Mouse (Mus musculus): ENCODE measurements around the gene Armc9. TPM values are rescaled to one million over a fixed set of nuclear protein-coding genes. Genes with fewer than 3 reads are reported as not detected.

Gene Armc9
- 40.8 and 41.3 TPM in 2 replicates for polyA plus RNA-seq (2015; fragmentation: Nextera tagmentation; extraction: Ambion mirVana)

DNA sequence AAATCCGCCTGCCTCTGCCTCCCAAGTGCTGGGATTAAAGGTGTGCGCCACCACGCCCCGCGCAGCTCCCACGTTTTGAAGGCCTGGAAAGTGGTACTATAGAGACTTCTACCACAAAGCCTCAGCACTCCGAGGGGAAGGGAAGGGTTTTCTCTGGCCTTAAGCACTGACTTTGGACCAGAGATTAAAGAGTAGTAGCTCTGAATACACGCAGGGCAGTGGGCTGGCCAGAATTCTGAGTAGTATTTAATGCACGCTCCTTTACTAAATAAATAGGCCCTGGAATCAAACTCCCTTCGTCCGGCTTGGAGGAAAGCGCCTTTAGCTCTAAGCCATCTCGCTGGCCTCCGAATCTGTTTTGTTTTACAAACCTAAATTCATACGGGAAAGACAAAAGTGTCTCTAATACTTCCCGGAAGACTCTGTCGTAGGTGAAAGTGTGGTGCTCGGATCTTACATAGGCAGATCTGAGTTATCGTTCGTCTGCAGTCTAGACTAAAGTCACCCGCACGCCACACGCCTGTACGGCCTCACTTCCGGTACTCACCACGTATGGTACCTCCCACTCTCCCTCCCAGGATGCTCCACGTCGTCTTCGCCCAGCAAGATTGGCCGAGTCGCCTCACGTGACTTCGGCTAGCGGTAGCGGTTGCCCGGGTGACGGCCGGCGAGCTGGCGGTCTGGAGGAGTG is at the start of gene Armc9:
TSS of gene Armc9 (plus strand) at position 648 of the 691 bp plus-strand sequence.
- H3K36me3 ChIP-seq (ENCODE audit: control insufficient read depth, insufficient read depth, low read length) = no peaks in the 10 kb centered on the region
- peaks cover 14% of the 10 kb centered on the region for H3K4me1 ChIP-seq (ENCODE audit: control insufficient read depth, insufficient read depth, low read length)
- H3K4me2 ChIP-seq (ENCODE audit: low read length) = peak within 1 kb of the TSS; percentile 85
- H3K4me3 ChIP-seq (ENCODE audit: low read depth, low read length) = peak within 1 kb of the TSS; percentile 77
- peak; percentile 100 for ATAC-seq
- peak within 1 kb of the TSS; percentile 79 for H3K27ac ChIP-seq (ENCODE audit: low read length)
- WGBS = 4% methylated on average over 40 of the region's 40 CpGs
- peak within 1 kb of the TSS; percentile 84 for H3K9ac ChIP-seq (ENCODE audit: low read depth, low read length)
- H3K27me3 ChIP-seq (ENCODE audit: control insufficient read depth, insufficient read depth, low read depth, low read length) = no peaks in the 10 kb centered on the region
- no peaks in the 10 kb centered on the region for H3K9me3 ChIP-seq (replicated peaks; ENCODE audit: control insufficient read depth, low read length, poor library complexity, severe bottlenecking)

DNA sequence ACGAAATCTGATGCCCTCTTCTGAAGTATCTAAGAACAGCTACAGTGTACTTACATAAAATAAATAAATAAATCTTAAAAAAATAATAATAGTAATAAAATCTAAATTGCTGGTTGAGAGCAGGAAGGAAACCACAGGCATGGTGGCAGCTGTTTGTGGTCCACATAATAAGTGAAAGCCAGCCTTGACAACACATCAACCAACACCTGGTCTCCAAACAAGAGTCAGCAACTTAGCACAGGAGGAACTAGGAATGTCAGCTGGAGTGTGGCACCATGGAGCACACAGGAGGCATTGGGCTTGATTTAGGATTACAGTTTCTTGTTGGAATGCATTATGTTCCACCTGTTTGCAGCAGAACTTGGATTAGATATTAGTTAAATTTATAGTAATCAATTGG is 49.5 kb upstream of the Armc9 start:
- Histone ChIP-seq H3K27me3 (ENCODE audit: control insufficient read depth, insufficient read depth, low read depth, low read length) (no peaks in the 10 kb centered on the region), H3K4me3 (ENCODE audit: low read depth, low read length) (no peak overlapping the region), H3K9ac (ENCODE audit: low read depth, low read length) (no peak overlapping the region), H3K27ac (ENCODE audit: low read length) (no peak overlapping the region), H3K4me1 (ENCODE audit: control insufficient read depth, insufficient read depth, low read length) (no peaks in the 10 kb centered on the region), H3K4me2 (ENCODE audit: low read length) (no peak overlapping the region), H3K36me3 (ENCODE audit: control insufficient read depth, insufficient read depth, low read length) (0 out of 2 replicates have a peak, but pooled peaks cover 2% of the 10 kb centered on the region), H3K9me3 (replicated peaks; ENCODE audit: control insufficient read depth, low read length, poor library complexity, severe bottlenecking) (no peaks in the 10 kb centered on the region)
- no peak for ATAC-seq
- WGBS = 95% methylated on average over 1 of the region's 1 CpGs

DNA sequence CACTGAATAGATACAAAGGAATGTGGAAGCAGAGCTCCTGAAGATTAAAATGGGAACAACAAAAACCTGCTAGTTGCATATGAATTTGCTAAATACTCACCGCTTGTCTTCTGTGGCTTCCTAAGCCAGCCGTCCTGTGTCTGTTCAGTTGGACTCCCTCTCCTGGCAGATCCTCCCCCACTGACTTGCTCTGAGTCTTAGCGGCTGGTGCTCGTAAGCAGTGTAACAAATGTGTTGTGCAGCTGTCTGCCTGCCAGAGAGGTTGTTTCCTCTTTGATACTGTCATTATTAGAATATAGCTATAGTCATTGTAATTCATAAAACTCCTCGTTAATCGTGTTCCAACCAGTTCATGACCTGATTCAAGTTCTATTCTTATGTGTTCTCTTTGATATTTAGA is 42.8 kb upstream of the Armc9 start, which contains the start of gene Htr2b:
TSS of gene Htr2b (minus strand) at position 192 of the 400 bp plus-strand sequence.
- no peak within 1 kb of the TSS for H3K4me2 ChIP-seq (ENCODE audit: low read length)
- no peak within 1 kb of the TSS for H3K4me3 ChIP-seq (ENCODE audit: low read depth, low read length)
- H3K36me3 ChIP-seq (ENCODE audit: control insufficient read depth, insufficient read depth, low read length) = 0 out of 2 replicates have a peak, but pooled peaks cover 2% of the 10 kb centered on the region
- H3K9me3 ChIP-seq (replicated peaks; ENCODE audit: control insufficient read depth, low read length, poor library complexity, severe bottlenecking) = no peaks in the 10 kb centered on the region
- no peak within 1 kb of the TSS for H3K27ac ChIP-seq (ENCODE audit: low read length)
- 54% methylated on average over 6 of the region's 6 CpGs for WGBS
- no peaks in the 10 kb centered on the region for H3K4me1 ChIP-seq (ENCODE audit: control insufficient read depth, insufficient read depth, low read length)
- no peak within 1 kb of the TSS for H3K9ac ChIP-seq (ENCODE audit: low read depth, low read length)
- no peaks in the 10 kb centered on the region for H3K27me3 ChIP-seq (ENCODE audit: control insufficient read depth, insufficient read depth, low read depth, low read length)
- ATAC-seq = no peak

DNA sequence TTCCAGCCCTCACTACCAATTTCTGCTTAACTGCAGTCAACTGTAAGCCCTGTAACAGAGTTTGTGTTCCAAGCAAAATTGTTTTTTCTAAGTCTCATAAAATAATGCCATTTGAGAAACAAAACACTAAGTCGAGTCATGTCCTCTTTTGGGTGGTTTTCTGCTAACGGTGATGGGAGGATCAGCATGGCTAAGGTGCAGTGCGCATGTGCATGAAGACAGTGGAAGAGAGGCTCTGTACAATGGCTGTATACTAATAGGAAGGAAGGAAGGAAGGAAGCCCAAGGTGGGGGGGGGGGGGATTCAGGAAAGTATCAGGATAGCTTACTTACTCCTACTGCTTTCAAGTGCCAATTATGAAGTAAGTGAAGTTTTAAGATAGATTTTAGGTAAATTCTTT is 40.4 kb upstream of the Armc9 start:
- H3K9me3 ChIP-seq (replicated peaks; ENCODE audit: control insufficient read depth, low read length, poor library complexity, severe bottlenecking) = no peaks in the 10 kb centered on the region
- H3K4me1 ChIP-seq (ENCODE audit: control insufficient read depth, insufficient read depth, low read length) = no peaks in the 10 kb centered on the region
- no peak overlapping the region for H3K4me2 ChIP-seq (ENCODE audit: low read length)
- H3K27ac ChIP-seq (ENCODE audit: low read length) = no peak overlapping the region
- no peak for ATAC-seq
- H3K9ac ChIP-seq (ENCODE audit: low read depth, low read length) = no peak overlapping the region
- H3K27me3 ChIP-seq (ENCODE audit: control insufficient read depth, insufficient read depth, low read depth, low read length) = no peaks in the 10 kb centered on the region
- 0 out of 2 replicates have a peak, but pooled peaks cover 2% of the 10 kb centered on the region for H3K36me3 ChIP-seq (ENCODE audit: control insufficient read depth, insufficient read depth, low read length)
- H3K4me3 ChIP-seq (ENCODE audit: low read depth, low read length) = no peak overlapping the region
- WGBS = 91% methylated on average over 3 of the region's 3 CpGs

DNA sequence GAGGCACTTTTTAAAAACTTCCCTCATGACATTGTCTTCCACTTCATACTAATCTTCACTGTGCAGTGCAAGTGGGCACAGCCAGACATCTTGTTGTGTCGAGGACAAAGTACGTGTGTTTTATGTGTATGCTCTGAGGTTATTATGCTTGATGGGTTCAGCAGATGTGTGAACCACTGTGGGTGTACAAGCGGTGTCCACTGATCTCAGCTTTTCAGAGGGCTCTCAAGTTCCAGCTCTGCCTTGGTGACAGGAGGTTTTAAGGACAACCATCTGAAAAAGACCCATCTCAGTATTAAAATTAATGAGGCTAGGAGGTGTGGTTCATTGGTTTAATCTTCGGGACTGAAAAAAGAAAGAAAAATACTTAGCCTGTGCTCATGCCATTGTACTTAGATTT is 35.0 kb upstream of the Armc9 start:
- H3K36me3 ChIP-seq (ENCODE audit: control insufficient read depth, insufficient read depth, low read length) = peaks cover 10% of the 10 kb centered on the region
- no peaks in the 10 kb centered on the region for H3K9me3 ChIP-seq (replicated peaks; ENCODE audit: control insufficient read depth, low read length, poor library complexity, severe bottlenecking)
- WGBS = 91% methylated on average over 4 of the region's 4 CpGs
- H3K4me3 ChIP-seq (ENCODE audit: low read depth, low read length) = no peak overlapping the region
- H3K4me2 ChIP-seq (ENCODE audit: low read length) = no peak overlapping the region
- no peaks in the 10 kb centered on the region for H3K27me3 ChIP-seq (ENCODE audit: control insufficient read depth, insufficient read depth, low read depth, low read length)
- ATAC-seq = no peak
- no peaks in the 10 kb centered on the region for H3K4me1 ChIP-seq (ENCODE audit: control insufficient read depth, insufficient read depth, low read length)
- no peak overlapping the region for H3K27ac ChIP-seq (ENCODE audit: low read length)
- no peak overlapping the region for H3K9ac ChIP-seq (ENCODE audit: low read depth, low read length)

DNA sequence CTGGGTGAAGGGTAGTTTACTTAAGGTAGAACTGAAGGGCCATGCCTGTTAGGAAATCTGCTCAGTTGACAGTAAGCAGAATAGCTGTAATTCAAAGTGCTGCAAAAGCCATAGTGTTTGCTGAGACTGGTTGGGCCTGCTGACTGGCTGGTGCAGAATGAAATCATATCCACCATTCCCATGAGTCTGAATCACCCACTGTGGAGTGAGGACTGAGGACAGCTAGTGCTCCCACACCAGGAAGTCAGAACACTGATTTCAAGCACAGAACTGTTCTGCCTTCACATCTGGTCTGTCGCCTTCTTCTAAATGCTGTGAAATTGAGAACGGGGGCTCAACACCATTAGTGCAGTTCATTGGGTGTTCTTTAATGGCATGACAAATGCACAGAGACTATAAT is 28.5 kb upstream of the Armc9 start:
- peaks cover 20% of the 10 kb centered on the region for H3K36me3 ChIP-seq (ENCODE audit: control insufficient read depth, insufficient read depth, low read length)
- no peak for ATAC-seq
- 94% methylated on average over 2 of the region's 2 CpGs for WGBS
- no peak overlapping the region for H3K9ac ChIP-seq (ENCODE audit: low read depth, low read length)
- no peaks in the 10 kb centered on the region for H3K4me1 ChIP-seq (ENCODE audit: control insufficient read depth, insufficient read depth, low read length)
- no peak overlapping the region for H3K4me3 ChIP-seq (ENCODE audit: low read depth, low read length)
- no peak overlapping the region for H3K4me2 ChIP-seq (ENCODE audit: low read length)
- no peak overlapping the region for H3K27ac ChIP-seq (ENCODE audit: low read length)
- no peaks in the 10 kb centered on the region for H3K9me3 ChIP-seq (replicated peaks; ENCODE audit: control insufficient read depth, low read length, poor library complexity, severe bottlenecking)
- no peaks in the 10 kb centered on the region for H3K27me3 ChIP-seq (ENCODE audit: control insufficient read depth, insufficient read depth, low read depth, low read length)

DNA sequence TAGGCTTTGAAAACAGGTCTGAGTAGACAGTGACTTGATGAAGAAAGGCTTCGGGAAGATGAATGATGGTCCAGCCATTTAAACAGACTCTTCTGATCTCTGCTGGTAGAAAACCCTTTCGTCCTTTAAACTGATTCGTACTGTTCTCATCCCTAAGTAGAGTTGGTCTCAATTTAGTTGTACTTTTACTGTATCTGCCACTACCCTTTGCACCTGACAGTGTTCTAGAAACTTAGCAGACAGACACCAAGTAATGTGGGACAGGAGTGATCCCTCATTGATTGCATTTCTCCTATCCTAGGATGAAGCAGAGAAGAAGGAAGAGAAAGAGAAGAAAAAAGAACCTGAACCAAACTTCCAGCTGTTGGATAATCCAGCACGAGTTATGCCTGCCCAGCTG is 21.2 kb upstream of the Armc9 start, which contains the start of gene Gm21972:
TSS of gene Gm21972 (plus strand) at position 301 of the 400 bp plus-strand sequence.
- no peak within 1 kb of the TSS for H3K4me2 ChIP-seq (ENCODE audit: low read length)
- H3K27ac ChIP-seq (ENCODE audit: low read length) = no peak within 1 kb of the TSS
- H3K36me3 ChIP-seq (ENCODE audit: control insufficient read depth, insufficient read depth, low read length) = peaks cover 46% of the 10 kb centered on the region
- whole genome bisulfite sequencing = 96% methylated on average over 4 of the region's 4 CpGs
- H3K27me3 ChIP-seq (ENCODE audit: control insufficient read depth, insufficient read depth, low read depth, low read length) = no peaks in the 10 kb centered on the region
- H3K9me3 ChIP-seq (replicated peaks; ENCODE audit: control insufficient read depth, low read length, poor library complexity, severe bottlenecking) = no peaks in the 10 kb centered on the region
- no peak for ATAC-seq
- no peak within 1 kb of the TSS for H3K9ac ChIP-seq (ENCODE audit: low read depth, low read length)
- no peak within 1 kb of the TSS for H3K4me3 ChIP-seq (ENCODE audit: low read depth, low read length)
- H3K4me1 ChIP-seq (ENCODE audit: control insufficient read depth, insufficient read depth, low read length) = no peaks in the 10 kb centered on the region

DNA sequence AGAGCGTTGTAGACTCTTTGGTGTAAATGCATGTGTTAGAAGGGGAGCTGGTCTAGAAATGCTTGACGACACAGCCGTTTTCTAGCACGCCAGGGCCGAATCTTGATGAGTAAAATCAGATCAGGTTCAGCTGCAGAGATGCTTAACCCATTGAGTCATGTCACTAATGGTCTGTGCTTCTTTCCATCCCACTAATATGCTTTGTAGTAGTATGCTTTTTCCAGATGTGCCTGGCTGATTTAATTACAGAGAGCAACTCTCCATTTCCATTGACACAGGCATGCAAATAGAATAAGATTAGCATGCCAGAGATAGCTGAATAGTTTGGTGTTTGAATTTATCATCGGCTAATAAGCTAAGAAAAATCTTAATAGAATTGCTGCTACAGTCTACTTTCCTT is 19.3 kb upstream of the Armc9 start:
- peaks cover 48% of the 10 kb centered on the region for H3K36me3 ChIP-seq (ENCODE audit: control insufficient read depth, insufficient read depth, low read length)
- 86% methylated on average over 6 of the region's 6 CpGs for WGBS
- no peak overlapping the region for H3K9ac ChIP-seq (ENCODE audit: low read depth, low read length)
- H3K4me2 ChIP-seq (ENCODE audit: low read length) = no peak overlapping the region
- no peaks in the 10 kb centered on the region for H3K9me3 ChIP-seq (replicated peaks; ENCODE audit: control insufficient read depth, low read length, poor library complexity, severe bottlenecking)
- no peak overlapping the region for H3K4me3 ChIP-seq (ENCODE audit: low read depth, low read length)
- no peak overlapping the region for H3K27ac ChIP-seq (ENCODE audit: low read length)
- ATAC-seq = no peak
- H3K27me3 ChIP-seq (ENCODE audit: control insufficient read depth, insufficient read depth, low read depth, low read length) = no peaks in the 10 kb centered on the region
- H3K4me1 ChIP-seq (ENCODE audit: control insufficient read depth, insufficient read depth, low read length) = no peaks in the 10 kb centered on the region

DNA sequence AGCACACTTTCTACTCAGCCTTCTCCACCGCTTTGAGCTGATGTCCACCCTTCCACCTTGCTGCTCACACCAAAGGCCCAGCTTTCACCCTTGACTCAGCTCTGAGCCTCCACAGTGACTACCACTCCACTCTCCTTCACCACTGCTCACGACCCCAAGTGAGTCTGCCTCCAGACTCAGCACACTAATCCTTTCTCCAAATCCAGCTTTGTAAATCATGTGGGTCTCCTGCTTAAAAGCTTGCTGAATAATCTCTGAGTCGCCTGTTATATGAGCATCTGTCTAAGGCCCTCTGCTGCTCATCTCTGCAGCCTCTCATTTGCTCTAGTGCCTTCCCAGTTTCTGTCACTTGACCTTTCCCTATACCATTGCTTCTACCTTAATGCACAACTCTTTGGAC is 13.5 kb upstream of the Armc9 start:
- no peak overlapping the region for H3K4me3 ChIP-seq (ENCODE audit: low read depth, low read length)
- H3K4me2 ChIP-seq (ENCODE audit: low read length) = no peak overlapping the region
- WGBS = 85% methylated on average over 3 of the region's 3 CpGs
- no peaks in the 10 kb centered on the region for H3K9me3 ChIP-seq (replicated peaks; ENCODE audit: control insufficient read depth, low read length, poor library complexity, severe bottlenecking)
- no peaks in the 10 kb centered on the region for H3K27me3 ChIP-seq (ENCODE audit: control insufficient read depth, insufficient read depth, low read depth, low read length)
- H3K27ac ChIP-seq (ENCODE audit: low read length) = no peak overlapping the region
- peaks cover 17% of the 10 kb centered on the region for H3K36me3 ChIP-seq (ENCODE audit: control insufficient read depth, insufficient read depth, low read length)
- no peak for ATAC-seq
- no peak overlapping the region for H3K9ac ChIP-seq (ENCODE audit: low read depth, low read length)
- H3K4me1 ChIP-seq (ENCODE audit: control insufficient read depth, insufficient read depth, low read length) = no peaks in the 10 kb centered on the region
